Mouse (Mus musculus): ENCODE measurements around the gene Hk2. TPM values are rescaled to one million over a fixed set of nuclear protein-coding genes. Genes with fewer than 3 reads are reported as not detected.

Gene Hk2
- polyA plus RNA-seq, 1 experiment from 2014 or later, result 30.2 TPM

DNA sequence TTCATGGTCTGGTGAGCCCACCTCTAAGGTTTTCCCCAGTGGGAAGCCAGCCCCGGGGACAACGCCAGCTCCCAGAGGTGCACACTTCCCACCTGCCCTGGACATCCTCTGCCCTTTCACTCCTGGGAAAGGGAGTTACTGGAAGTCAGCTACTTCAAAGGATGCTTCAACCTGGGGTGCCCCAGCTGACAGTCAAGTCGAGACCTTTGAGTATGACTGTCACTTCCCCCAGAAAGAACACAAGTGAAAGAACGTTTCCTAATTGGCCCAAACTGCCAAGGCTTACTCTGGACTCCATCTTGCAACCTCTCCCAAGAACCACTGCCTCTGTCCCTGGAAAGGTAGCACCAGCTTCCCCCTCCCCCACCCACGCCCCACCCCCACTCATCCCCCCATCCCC lies 4.5 kb downstream of the Hk2 start:
- Histone ChIP-seq H3K36me3 (no peaks in the 10 kb centered on the region), H3K9me3 (replicated peaks) (no peaks in the 10 kb centered on the region), H3K4me2 (no peak overlapping the region), H3K9ac (no peak overlapping the region), H3K4me1 (replicated peaks) (peaks cover 36% of the 10 kb centered on the region), H3K27ac (no peak overlapping the region), H3K4me3 (no peak overlapping the region), H3K27me3 (no peaks in the 10 kb centered on the region)
- 64% methylated on average over 4 of the region's 5 CpGs for WGBS
- no peak for ATAC-seq (replicated peaks; ENCODE audit: insufficient number of reproducible peaks, insufficient read depth, low FRiP score, low read depth)

DNA sequence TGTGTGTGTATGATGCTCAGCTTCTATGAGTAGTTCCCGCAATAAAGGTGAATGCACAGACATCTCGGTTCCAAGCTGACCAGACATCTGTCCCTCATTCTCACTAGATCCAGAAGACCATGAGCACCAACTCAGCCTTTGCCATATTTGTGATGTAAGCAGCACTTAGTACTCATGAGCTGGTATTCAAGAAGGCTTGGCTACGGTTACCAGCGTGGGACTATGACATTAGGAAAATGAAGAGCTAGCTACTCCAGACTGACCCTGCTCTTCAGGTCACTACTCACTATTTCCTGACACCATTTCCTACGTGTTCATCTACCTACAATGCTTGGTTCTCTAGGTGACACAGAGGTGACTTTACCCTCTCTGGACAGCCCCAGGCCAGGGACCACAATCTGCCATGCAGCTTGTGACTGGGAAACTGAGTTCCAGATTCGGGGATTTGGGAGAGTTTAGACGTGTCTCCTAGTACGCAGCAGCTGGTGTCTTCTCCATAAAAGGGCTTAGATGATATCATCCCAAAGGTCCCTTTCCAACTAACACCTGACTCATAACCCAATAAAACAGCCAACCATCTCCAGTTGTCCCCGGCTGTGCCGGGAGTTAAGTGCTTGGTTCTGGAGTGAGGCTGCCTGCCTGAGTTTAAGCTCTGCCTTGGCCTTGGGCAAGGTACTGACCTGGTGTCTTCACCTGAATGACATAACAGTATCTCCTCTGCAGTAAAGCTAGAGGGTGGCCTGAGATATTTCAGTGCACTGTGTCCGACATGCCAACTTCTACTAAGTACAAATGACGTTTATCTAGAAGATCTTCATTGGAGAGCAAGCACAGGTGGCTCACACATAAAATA lies 6.3 kb downstream of the Hk2 start:
- no peak overlapping the region for H3K9ac ChIP-seq
- no peak overlapping the region for H3K27ac ChIP-seq
- ATAC-seq (replicated peaks; ENCODE audit: insufficient number of reproducible peaks, insufficient read depth, low FRiP score, low read depth), result no peak
- H3K9me3 ChIP-seq (replicated peaks), result no peaks in the 10 kb centered on the region
- no peak overlapping the region for H3K4me2 ChIP-seq
- no peak overlapping the region for H3K4me3 ChIP-seq
- no peaks in the 10 kb centered on the region for H3K27me3 ChIP-seq
- WGBS, result 82% methylated on average over 12 of the region's 12 CpGs
- no peaks in the 10 kb centered on the region for H3K36me3 ChIP-seq
- peaks cover 52% of the 10 kb centered on the region for H3K4me1 ChIP-seq (replicated peaks)

DNA sequence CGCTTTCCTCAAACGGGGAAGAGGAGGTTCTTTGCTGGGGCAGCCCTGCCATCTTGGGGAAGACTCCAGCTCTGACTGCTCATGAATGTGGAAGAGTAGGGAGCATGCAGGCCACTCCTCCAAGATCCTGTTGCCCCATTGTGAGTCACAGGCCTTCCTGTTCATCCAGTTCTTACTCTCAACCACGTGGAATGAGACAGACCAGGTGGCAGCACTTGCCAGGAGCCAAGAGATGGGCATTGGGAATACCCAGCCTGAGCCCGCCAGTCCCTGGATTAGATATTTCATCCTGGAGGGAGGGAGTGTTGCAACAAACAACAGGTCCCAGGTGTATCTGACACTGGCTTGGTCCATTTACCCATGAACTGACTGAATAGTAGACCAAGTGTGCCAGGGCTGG lies 7.6 kb downstream of the Hk2 start:
- WGBS, result 70% methylated on average over 4 of the region's 4 CpGs
- Histone ChIP-seq H3K4me3 (no peak overlapping the region), H3K4me2 (no peak overlapping the region), H3K36me3 (no peaks in the 10 kb centered on the region), H3K4me1 (replicated peaks) (peaks cover 60% of the 10 kb centered on the region), H3K9ac (no peak overlapping the region), H3K9me3 (replicated peaks) (no peaks in the 10 kb centered on the region), H3K27me3 (no peaks in the 10 kb centered on the region), H3K27ac (no peak overlapping the region)
- no peak for ATAC-seq (replicated peaks; ENCODE audit: insufficient number of reproducible peaks, insufficient read depth, low FRiP score, low read depth)

DNA sequence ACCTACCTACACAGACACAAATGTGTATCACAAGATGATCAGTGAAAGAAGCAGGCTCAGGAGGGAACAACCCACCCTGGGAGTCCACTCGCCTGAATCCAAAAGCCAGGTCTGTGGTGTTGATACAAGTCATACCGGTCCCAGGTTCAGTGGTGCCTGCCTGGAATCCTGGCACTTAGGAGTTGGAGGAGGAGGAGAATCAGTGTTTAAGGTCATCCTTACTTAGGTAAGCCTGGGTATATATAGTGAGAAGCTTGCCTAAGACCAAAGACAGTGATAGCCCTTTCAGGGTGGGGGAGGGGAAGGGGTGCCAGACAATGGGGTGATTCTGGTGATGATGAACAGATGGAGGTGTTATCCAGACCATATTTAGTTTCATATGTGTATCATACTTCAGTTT lies 9.0 kb downstream of the Hk2 start:
- Histone ChIP-seq H3K36me3 (no peaks in the 10 kb centered on the region), H3K27me3 (no peaks in the 10 kb centered on the region), H3K4me2 (no peak overlapping the region), H3K9ac (no peak overlapping the region), H3K4me3 (no peak overlapping the region), H3K9me3 (replicated peaks) (no peaks in the 10 kb centered on the region), H3K4me1 (replicated peaks) (peaks cover 56% of the 10 kb centered on the region), H3K27ac (peak overlapping the region; percentile 94)
- ATAC-seq (replicated peaks; ENCODE audit: insufficient number of reproducible peaks, insufficient read depth, low FRiP score, low read depth), result no peak
- WGBS, result 88% methylated on average over 2 of the region's 2 CpGs

DNA sequence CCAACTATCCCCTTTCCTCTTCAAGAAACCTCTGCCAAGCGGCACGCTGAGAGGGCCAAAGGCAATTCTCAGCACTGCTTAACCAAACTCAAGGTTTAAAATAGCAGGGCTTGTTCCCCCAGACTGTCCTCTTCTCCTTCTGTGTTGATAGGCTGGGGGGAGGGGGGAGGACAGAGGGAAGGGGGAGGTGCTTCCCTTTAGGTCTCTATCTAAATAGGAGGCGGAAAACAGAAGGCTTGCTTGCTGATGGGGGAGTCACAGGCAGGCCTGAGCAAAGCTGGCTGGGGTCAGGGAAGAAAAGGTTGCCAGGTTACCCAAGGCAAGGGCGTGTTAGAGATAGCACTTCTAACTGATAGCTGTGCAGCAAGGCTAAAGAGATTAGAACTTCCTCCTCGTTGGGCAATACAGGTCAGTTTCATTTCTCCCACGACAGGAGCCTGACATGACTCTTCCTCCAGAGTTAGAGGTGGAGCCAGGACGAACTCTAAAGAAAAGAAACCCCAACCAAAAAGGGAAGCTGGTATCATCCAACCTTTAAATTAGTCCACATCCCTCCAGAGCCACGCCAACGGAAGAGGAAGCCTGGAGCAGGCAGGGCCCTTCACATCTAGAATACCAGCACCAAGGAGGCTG lies 10.3 kb downstream of the Hk2 start:
- Histone ChIP-seq H3K36me3 (no peaks in the 10 kb centered on the region), H3K4me3 (peak overlapping the region; percentile 16; the same call in 1 of the 2 replicates), H3K9me3 (replicated peaks) (no peaks in the 10 kb centered on the region), H3K27me3 (no peaks in the 10 kb centered on the region), H3K4me1 (replicated peaks) (peaks cover 52% of the 10 kb centered on the region), H3K9ac (0 out of 2 replicates have a peak overlapping the region, but pooled peaks have one; percentile 35), H3K4me2 (peak overlapping the region; percentile 51), H3K27ac (peak overlapping the region; percentile 94)
- peak; percentile 68 for ATAC-seq (replicated peaks; ENCODE audit: insufficient number of reproducible peaks, insufficient read depth, low FRiP score, low read depth)
- 7% methylated on average over 9 of the region's 9 CpGs for WGBS

DNA sequence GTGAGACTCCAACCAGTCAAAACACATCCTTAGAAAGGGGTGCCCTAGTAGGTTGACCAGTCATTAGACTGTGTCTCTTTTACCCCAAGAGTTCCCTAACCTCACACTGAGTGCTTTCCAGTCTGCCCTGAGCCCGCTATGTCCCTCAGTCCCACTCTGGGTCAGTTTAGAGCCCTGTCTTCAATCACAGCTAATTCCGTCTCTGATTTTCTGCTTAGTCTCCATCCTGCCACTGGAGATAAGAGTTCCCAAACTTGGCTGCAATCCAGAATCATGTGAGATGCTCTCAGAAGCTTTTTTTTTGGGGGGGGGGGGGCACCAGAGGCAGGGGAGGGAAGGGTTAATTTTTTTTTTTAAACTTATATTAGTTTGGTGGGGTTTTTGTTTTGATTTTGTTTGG lies 11.5 kb downstream of the Hk2 start:
- 16% methylated on average over 2 of the region's 2 CpGs for WGBS
- no peaks in the 10 kb centered on the region for H3K36me3 ChIP-seq
- H3K9ac ChIP-seq, result no peak overlapping the region
- no peak overlapping the region for H3K4me2 ChIP-seq
- no peak overlapping the region for H3K4me3 ChIP-seq
- ATAC-seq (replicated peaks; ENCODE audit: insufficient number of reproducible peaks, insufficient read depth, low FRiP score, low read depth), result no peak; the same call in 1 of the 2 replicates
- H3K4me1 ChIP-seq (replicated peaks), result peaks cover 59% of the 10 kb centered on the region
- no peaks in the 10 kb centered on the region for H3K9me3 ChIP-seq (replicated peaks)
- no peaks in the 10 kb centered on the region for H3K27me3 ChIP-seq
- peak overlapping the region; percentile 94 for H3K27ac ChIP-seq

DNA sequence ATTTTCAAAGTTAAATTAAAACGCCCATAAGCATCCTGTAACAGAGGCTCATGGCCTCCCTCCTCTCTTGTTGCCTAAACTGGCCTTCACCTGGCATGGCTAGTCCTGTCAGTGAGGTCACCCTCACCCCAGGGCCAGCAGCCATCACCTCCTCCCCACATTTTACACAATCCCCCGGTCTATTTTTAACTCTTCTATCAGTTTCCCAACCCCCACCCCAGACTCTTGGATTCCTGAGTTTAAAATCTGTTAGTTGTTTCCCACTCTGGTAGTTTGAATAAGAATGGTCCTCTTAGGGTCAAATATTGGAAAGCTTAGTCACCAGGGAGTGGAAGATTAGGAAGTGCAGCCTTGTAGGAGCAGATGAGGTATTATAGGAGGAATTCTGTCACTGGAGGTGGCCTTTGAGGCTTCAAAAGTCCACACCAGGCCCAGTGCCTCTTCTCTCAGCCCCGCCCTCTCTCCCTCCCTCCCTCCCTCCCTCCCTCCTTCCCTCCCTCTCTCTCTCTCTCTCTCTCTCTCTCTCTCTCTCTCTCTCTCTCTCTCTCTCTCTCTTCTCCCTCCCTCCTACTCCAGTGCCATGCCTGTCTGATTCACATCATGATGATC lies 13.4 kb downstream of the Hk2 start:
- H3K4me1 ChIP-seq (replicated peaks), result peaks cover 75% of the 10 kb centered on the region
- H3K4me3 ChIP-seq, result no peak overlapping the region
- no peaks in the 10 kb centered on the region for H3K27me3 ChIP-seq
- WGBS, result 47% methylated on average over 3 of the region's 3 CpGs
- ATAC-seq (replicated peaks; ENCODE audit: insufficient number of reproducible peaks, insufficient read depth, low FRiP score, low read depth), result 0 out of 2 replicates have a peak, but pooled peaks have one; percentile 37
- no peaks in the 10 kb centered on the region for H3K36me3 ChIP-seq
- H3K4me2 ChIP-seq, result no peak overlapping the region
- H3K9me3 ChIP-seq (replicated peaks), result no peaks in the 10 kb centered on the region
- H3K9ac ChIP-seq, result no peak overlapping the region
- H3K27ac ChIP-seq, result peak overlapping the region; percentile 94

DNA sequence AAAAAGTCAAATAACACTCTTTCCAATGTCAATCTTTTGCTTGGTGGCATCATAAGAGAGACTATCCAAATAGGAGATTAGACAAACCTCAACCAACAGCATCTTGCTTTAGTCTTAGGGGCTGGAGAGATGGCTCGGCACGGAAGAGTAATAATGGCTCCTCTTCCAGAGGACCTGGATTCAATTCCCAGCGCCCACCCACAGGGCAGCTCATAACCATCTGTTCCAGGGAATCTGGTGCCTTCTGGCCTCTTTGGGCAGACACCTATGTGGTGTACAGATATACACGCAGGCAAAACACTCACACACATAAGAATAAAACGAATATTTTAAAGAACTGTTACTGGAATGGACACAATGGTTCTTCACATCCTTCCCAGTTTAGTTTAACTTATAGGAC lies 15.0 kb downstream of the Hk2 start:
- H3K4me3 ChIP-seq, result no peak overlapping the region
- WGBS, result 97% methylated on average over 5 of the region's 5 CpGs
- ATAC-seq (replicated peaks; ENCODE audit: insufficient number of reproducible peaks, insufficient read depth, low FRiP score, low read depth), result no peak
- H3K4me1 ChIP-seq (replicated peaks), result peaks cover 69% of the 10 kb centered on the region
- H3K9ac ChIP-seq, result no peak overlapping the region
- no peaks in the 10 kb centered on the region for H3K36me3 ChIP-seq
- H3K4me2 ChIP-seq, result no peak overlapping the region
- no peaks in the 10 kb centered on the region for H3K9me3 ChIP-seq (replicated peaks)
- no peak overlapping the region for H3K27ac ChIP-seq
- no peaks in the 10 kb centered on the region for H3K27me3 ChIP-seq

DNA sequence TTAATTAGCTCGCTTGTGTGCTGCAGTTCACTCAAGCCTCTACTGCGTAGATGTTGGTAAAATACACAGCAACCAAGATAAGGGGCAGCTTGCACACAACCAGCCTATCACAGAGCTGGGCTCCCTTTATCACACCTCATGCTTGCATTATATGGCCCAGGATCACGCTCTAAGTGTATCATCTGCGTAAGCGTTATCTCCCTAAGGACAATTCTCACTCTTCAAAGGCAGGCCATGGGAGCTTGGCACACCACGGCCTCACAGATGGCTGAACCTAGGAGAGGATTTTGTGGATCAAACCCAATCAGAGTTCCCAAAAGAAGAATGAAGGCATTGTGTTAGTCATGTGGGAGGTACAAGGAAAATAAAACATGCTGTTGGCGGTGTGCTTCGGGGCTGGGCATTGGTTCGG lies 17.4 kb downstream of the Hk2 start:
- no peak overlapping the region for H3K9ac ChIP-seq
- H3K4me1 ChIP-seq (replicated peaks), result peaks cover 68% of the 10 kb centered on the region
- 60% methylated on average over 9 of the region's 9 CpGs for WGBS

DNA sequence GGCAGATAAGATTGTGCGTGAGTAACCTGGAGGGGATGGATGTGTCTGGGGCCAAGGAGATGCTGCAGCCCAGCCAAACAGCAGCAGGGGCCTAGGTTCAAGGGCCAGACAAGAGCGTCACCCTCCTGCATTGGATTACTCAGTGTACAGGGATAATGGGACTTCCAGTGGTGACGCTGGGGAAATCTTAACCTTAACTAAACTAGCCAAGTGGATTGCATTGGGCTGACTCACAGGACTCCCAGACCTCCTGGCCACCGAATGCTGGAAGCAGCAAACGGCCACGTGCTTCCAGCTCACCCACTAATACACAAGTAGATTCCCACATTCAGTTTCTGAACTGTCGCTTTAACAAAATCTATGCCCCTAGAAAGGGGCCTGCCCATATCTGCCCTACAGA lies 18.0 kb downstream of the Hk2 start:
- 52% methylated on average over 7 of the region's 7 CpGs for WGBS
- no peaks in the 10 kb centered on the region for H3K9me3 ChIP-seq (replicated peaks)
- H3K4me3 ChIP-seq, result no peak overlapping the region
- ATAC-seq (replicated peaks; ENCODE audit: insufficient number of reproducible peaks, insufficient read depth, low FRiP score, low read depth), result no peak
- H3K36me3 ChIP-seq, result no peaks in the 10 kb centered on the region
- no peaks in the 10 kb centered on the region for H3K27me3 ChIP-seq
- H3K9ac ChIP-seq, result no peak overlapping the region
- H3K4me1 ChIP-seq (replicated peaks), result peaks cover 68% of the 10 kb centered on the region
- H3K27ac ChIP-seq, result peak overlapping the region; percentile 47; the same call in 1 of the 2 replicates
- H3K4me2 ChIP-seq, result no peak overlapping the region

More for the DNA sequence above, 17.4 kb downstream of the Hk2 start:
- Histone ChIP-seq H3K4me2 (no peak overlapping the region), H3K4me3 (no peak overlapping the region), H3K27ac (peak overlapping the region; percentile 47), H3K36me3 (no peaks in the 10 kb centered on the region), H3K27me3 (no peaks in the 10 kb centered on the region), H3K9me3 (replicated peaks) (no peaks in the 10 kb centered on the region)
- no peak for ATAC-seq (replicated peaks; ENCODE audit: insufficient number of reproducible peaks, insufficient read depth, low FRiP score, low read depth)

DNA sequence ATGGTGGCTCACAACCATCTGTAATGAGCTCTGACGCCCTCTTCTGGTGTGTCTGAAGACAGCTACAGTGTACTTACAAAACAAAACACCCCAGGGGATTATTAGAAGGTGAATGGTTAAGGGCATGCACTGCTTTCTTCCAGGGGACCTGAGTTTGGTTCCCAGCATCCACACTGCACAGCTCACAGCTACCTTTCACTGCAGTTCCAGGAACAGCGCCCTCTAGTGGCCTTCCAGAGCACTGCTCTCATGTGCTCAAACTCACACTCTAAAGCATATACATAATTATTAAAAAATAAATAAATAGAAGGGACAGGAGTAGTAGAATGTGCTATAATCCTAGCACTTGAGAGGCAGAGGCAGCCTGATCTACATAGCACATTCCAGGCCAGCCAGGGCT lies 18.9 kb downstream of the Hk2 start:
- no peak for ATAC-seq (replicated peaks; ENCODE audit: insufficient number of reproducible peaks, insufficient read depth, low FRiP score, low read depth)
- no peaks in the 10 kb centered on the region for H3K36me3 ChIP-seq
- peaks cover 69% of the 10 kb centered on the region for H3K4me1 ChIP-seq (replicated peaks)
- H3K4me2 ChIP-seq, result no peak overlapping the region
- no peaks in the 10 kb centered on the region for H3K27me3 ChIP-seq
- no peak overlapping the region for H3K27ac ChIP-seq
- no peaks in the 10 kb centered on the region for H3K9me3 ChIP-seq (replicated peaks)
- H3K4me3 ChIP-seq, result no peak overlapping the region
- no peak overlapping the region for H3K9ac ChIP-seq
- WGBS, result 33% methylated on average over 2 of the region's 2 CpGs

Measured in heart, embryonic 15.5 days (tissue).